Comparison of ENCODE assay signal across 1 mouse cellular context in the genomic region with DNA sequence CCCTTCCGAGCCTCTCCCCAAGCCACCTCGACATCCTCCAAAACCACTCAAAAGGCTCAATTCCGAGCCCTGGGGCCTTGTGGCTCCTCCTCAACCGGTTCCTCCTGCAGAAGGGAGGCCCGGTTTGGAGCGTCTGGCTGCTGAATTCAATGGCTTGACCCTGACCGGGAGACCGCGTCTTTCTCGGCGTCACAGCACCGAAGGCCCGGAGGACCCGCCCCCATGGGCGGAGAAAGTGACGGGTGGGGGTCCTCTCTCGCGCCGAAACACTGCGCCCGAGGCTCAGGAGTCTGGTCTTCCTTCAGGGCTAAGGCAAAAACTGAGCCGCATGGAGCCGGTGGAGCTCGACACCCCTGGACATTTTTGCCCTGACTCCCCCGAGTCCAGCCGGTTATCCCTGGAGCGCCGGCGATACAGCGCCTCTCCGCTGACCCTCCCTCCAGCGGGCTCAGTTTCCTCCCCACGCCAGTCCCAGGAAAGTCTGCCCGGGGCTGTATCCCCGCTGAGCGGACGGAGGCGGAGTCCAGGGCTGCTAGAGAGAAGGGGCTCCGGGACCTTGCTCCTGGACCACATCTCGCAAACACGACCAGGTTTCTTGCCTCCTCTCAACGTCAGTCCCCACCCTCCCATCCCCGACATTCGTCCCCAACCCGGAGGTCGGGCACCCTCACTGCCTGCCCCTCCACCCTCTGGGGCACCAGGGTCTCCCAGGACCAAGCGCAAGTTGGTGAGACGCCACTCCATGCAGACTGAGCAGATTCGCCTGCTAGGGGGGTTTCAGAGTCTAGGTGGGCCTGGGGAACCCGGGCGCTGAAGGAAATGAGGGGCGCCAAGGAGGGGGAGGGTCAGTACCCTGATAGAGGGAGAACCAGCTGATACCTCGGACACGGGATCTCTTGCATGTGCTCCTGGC.
TF ChIP-seq lines count a peak whose summit lies in the region.

No protein-coding gene starts in this region.

TF ChIP-seq in ES-E14, 5 proteins besides CTCF, POLR2A, EP300 and RAD21:
- TF ChIP-seq ZC3H11A (IDR thresholded peaks at IDR 0.05; ENCODE audit: borderline replicate concordance, low read depth, low read length) (no peak), MAFK (IDR thresholded peaks at IDR 0.05; ENCODE audit: insufficient read depth, low read depth, low read length) (no peak), ZNF384 (IDR thresholded peaks at IDR 0.05; ENCODE audit: low read depth, low read length) (no peak), CHD2 (IDR thresholded peaks at IDR 0.05; ENCODE audit: low read depth, low read length) (no peak), HCFC1 (IDR thresholded peaks at IDR 0.05; ENCODE audit: borderline replicate concordance, insufficient read depth, low read length) (no peak)
